Mouse (Mus musculus) myocyte (in vitro differentiated cells): ENCODE measurements at regions not wholly inside any gene's neighbourhood (a gene's known extent, or its start where the extent isn't known, plus 50 kb on each side); places are given as distances from the start of the nearest gene placed in this dataset.

Source experiments
- MYOD1 ChIP-seq, 3 experiments: IDR thresholded peaks; one replicate each; pipeline ENCODE4 v1.6.1; 2011; ENCODE audit warnings: control low read depth in 2 of 3, low read depth in 2 of 3, mild to moderate bottlenecking in 2 of 3, moderate library complexity in 1 of 3; ENCODE audit not compliant: insufficient read length in 2 of 3, control insufficient read depth in 1 of 3
- POLR2A ChIP-seq: IDR thresholded peaks from one replicate; pipeline ENCODE4 v1.6.1; 2011; ENCODE audit warnings: low read depth, mild to moderate bottlenecking, control low read depth, moderate library complexity; ENCODE audit not compliant: insufficient read length
- POLR2AphosphoS2 ChIP-seq: IDR thresholded peaks from one replicate; pipeline ENCODE4 v1.6.1; 2011; ENCODE audit warnings: low read depth, control low read depth; ENCODE audit not compliant: insufficient read length
- TCF12 ChIP-seq: IDR thresholded peaks from one replicate; pipeline ENCODE4 v1.6.1; 2011; ENCODE audit warnings: mild to moderate bottlenecking, control low read depth; ENCODE audit not compliant: poor library complexity, insufficient read depth, severe bottlenecking

DNA sequence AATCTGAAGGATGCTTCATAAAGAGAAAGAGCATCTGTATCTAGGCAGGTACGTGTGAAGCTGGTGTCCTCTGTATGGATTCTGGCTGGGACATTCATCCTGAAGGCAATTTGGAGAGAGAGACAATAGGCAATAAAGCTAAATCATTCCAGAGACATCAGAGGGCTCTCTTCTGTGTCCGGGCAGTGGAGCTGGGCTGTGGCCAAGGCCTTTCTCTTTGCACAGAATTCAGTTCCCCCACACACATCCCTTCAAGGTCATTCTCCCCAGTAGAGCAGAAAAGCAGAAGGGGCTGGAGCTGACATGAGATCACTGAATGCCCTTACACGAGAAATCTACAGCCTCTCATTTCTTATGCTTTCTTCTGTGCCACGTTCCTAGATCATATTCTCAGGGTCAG lies 109.7 kb upstream of the Gm10306 start:
- no peak for TF ChIP-seq POLR2A
- TF ChIP-seq POLR2AphosphoS2: no peak
- TF ChIP-seq TCF12: no peak
- TF ChIP-seq MYOD1 (IDR thresholded peaks at IDR 0.05; ENCODE audit: control insufficient read depth in 1 of 3, insufficient read length in 2 of 3, low read depth in 2 of 3): no peak
